Mouse (Mus musculus): Measurements from ENCODE around the gene Gusb.

DNA sequence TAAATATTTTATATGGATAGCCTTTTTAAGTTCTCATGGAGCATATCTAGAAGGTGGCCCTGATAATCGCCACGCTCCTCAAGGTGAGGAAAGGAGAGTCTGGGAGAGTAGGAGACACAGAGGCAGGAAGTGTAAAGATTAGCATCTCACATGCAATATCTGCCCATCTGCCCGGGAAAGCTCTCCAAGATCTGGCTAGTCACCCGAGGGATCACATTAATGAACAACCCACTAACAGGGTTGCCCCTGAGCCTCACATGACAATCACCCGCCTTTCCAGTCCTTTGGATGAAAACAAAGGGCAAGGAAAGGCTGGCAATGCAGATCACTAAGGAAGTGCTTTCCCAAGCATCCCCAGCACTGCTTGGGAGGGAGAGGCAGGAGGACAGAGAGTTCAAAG, 24.3 kb upstream of the Gusb start:
- TF ChIP-seq POLR2A (IDR thresholded peaks at IDR 0.05; ENCODE audit: borderline replicate concordance, insufficient read depth, low read length) (no peak), CTCF (IDR thresholded peaks at IDR 0.05; ENCODE audit: borderline replicate concordance, insufficient read depth, low read depth, low read length) (no peak)

Measured in cerebellum, adult 2 months (tissue).